Mouse (Mus musculus): Measurements from ENCODE around the gene Cplx2. TPM values are rescaled to one million over a fixed set of nuclear protein-coding genes. Genes with fewer than 3 reads are reported as not detected.

Gene Cplx2
- polyA plus RNA-seq, 1 experiment: not detected

GRCm38 (mm10) chr13:54381396-54381795 is 10.2 kb downstream of the Cplx2 start:
- no peak for TF ChIP-seq GATA1 (IDR thresholded peaks at IDR 0.05; ENCODE audit: low read length)

GRCm38 (mm10) chr13:54383531-54383930 is 12.4 kb downstream of the Cplx2 start:
- TF ChIP-seq GATA1 (IDR thresholded peaks at IDR 0.05; ENCODE audit: low read length): no peak

GRCm38 (mm10) chr13:54384518-54384917 is 13.4 kb downstream of the Cplx2 start:
- TF ChIP-seq GATA1 (IDR thresholded peaks at IDR 0.05; ENCODE audit: low read length): no peak

- no peak for TF ChIP-seq GATA1 (IDR thresholded peaks at IDR 0.05; ENCODE audit: low read length)
Observed at GRCm38 (mm10) chr13:54385008-54386004, 14.2 kb downstream of the Cplx2 start.

- TF ChIP-seq GATA1 (IDR thresholded peaks at IDR 0.05; ENCODE audit: low read length): no peak
Observed at GRCm38 (mm10) chr13:54389971-54390564, 18.9 kb downstream of the Cplx2 start.

GRCm38 (mm10) chr13:54390565-54391013 is 19.4 kb downstream of the Cplx2 start:
- TF ChIP-seq GATA1 (IDR thresholded peaks at IDR 0.05; ENCODE audit: low read length): no peak

- no peak for TF ChIP-seq GATA1 (IDR thresholded peaks at IDR 0.05; ENCODE audit: low read length)
Observed at GRCm38 (mm10) chr13:54391313-54391712, 20.2 kb downstream of the Cplx2 start.

GRCm38 (mm10) chr13:54397069-54397468 is 25.9 kb downstream of the Cplx2 start:
- no peak for TF ChIP-seq GATA1 (IDR thresholded peaks at IDR 0.05; ENCODE audit: low read length)

- no peak for TF ChIP-seq GATA1 (IDR thresholded peaks at IDR 0.05; ENCODE audit: low read length)
Observed at GRCm38 (mm10) chr13:54400565-54401179, 29.5 kb downstream of the Cplx2 start.

- TF ChIP-seq GATA1 (IDR thresholded peaks at IDR 0.05; ENCODE audit: low read length): no peak
Observed at GRCm38 (mm10) chr13:54401180-54401569, 30.0 kb downstream of the Cplx2 start.

GRCm38 (mm10) chr13:54402346-54402745 is 31.2 kb downstream of the Cplx2 start:
- no peak for TF ChIP-seq GATA1 (IDR thresholded peaks at IDR 0.05; ENCODE audit: low read length)

GRCm38 (mm10) chr13:54403224-54404070 is 32.3 kb downstream of the Cplx2 start:
- no peak for TF ChIP-seq GATA1 (IDR thresholded peaks at IDR 0.05; ENCODE audit: low read length)

- TF ChIP-seq GATA1 (IDR thresholded peaks at IDR 0.05; ENCODE audit: low read length): no peak
Observed at GRCm38 (mm10) chr13:54404205-54404604, 33.1 kb downstream of the Cplx2 start.

GRCm38 (mm10) chr13:54405805-54406204 is 34.7 kb downstream of the Cplx2 start:
- no peak for TF ChIP-seq GATA1 (IDR thresholded peaks at IDR 0.05; ENCODE audit: low read length)

GRCm38 (mm10) chr13:54411656-54412055 is 40.5 kb downstream of the Cplx2 start:
- no peak for TF ChIP-seq GATA1 (IDR thresholded peaks at IDR 0.05; ENCODE audit: low read length)
